Mouse (Mus musculus): Measurements from ENCODE around the gene Herc1. TPM values are rescaled to one million over a fixed set of nuclear protein-coding genes. Genes with fewer than 3 reads are reported as not detected.
A peak's percentile ranks its signal among the peaks of the same experiment; 100 is the strongest.

Herc1 gene
- polyA plus RNA-seq, 1 experiment from 2014 or later = 21.0 TPM

- no peaks in the 10 kb centered on the region for H3K27me3 ChIP-seq
- ATAC-seq (replicated peaks; ENCODE audit: low FRiP score) = no peak
- H3K9me3 ChIP-seq (replicated peaks) = no peaks in the 10 kb centered on the region
- no peak overlapping the region for H3K9ac ChIP-seq
- H3K27ac ChIP-seq = no peak overlapping the region
- H3K4me2 ChIP-seq = no peak overlapping the region
- H3K4me3 ChIP-seq (replicated peaks) = no peak overlapping the region
- peaks cover 71% of the 10 kb centered on the region for H3K36me3 ChIP-seq
- peaks cover 13% of the 10 kb centered on the region for H3K4me1 ChIP-seq
Measured at GRCm38 (mm10) chr9:66506424-66506823, 156.2 kb downstream of the Herc1 start.

- ATAC-seq (replicated peaks; ENCODE audit: low FRiP score) = no peak
- Histone ChIP-seq H3K27ac (no peak overlapping the region), H3K4me3 (replicated peaks) (no peak overlapping the region), H3K9me3 (replicated peaks) (no peaks in the 10 kb centered on the region), H3K27me3 (no peaks in the 10 kb centered on the region), H3K4me2 (no peak overlapping the region), H3K9ac (no peak overlapping the region), H3K4me1 (peaks cover 16% of the 10 kb centered on the region), H3K36me3 (peaks cover 58% of the 10 kb centered on the region)
- 79% methylated on average over 3 of the region's 3 CpGs for WGBS
Measured at GRCm38 (mm10) chr9:66507684-66508083, 157.4 kb downstream of the Herc1 start.

- Histone ChIP-seq H3K9me3 (replicated peaks) (no peaks in the 10 kb centered on the region), H3K4me2 (no peak overlapping the region), H3K36me3 (peaks cover 57% of the 10 kb centered on the region), H3K27me3 (no peaks in the 10 kb centered on the region), H3K4me3 (replicated peaks) (no peak overlapping the region), H3K27ac (no peak overlapping the region), H3K4me1 (peaks cover 28% of the 10 kb centered on the region), H3K9ac (no peak overlapping the region)
- ATAC-seq (replicated peaks; ENCODE audit: low FRiP score) = no peak
- WGBS = 81% methylated on average over 4 of the region's 4 CpGs
Measured at GRCm38 (mm10) chr9:66508890-66509399, 158.7 kb downstream of the Herc1 start.

GRCm38 (mm10) chr9:66510351-66510841 is 160.1 kb downstream of the Herc1 start:
- H3K4me1 ChIP-seq = peaks cover 33% of the 10 kb centered on the region
- H3K27ac ChIP-seq = peak overlapping the region; percentile 100; the same call in 1 of the 2 replicates
- H3K36me3 ChIP-seq = peaks cover 48% of the 10 kb centered on the region
- ATAC-seq (replicated peaks; ENCODE audit: low FRiP score) = no peak
- H3K9me3 ChIP-seq (replicated peaks) = no peaks in the 10 kb centered on the region
- peak overlapping the region; percentile 96; the same call in 1 of the 2 replicates for H3K4me2 ChIP-seq
- H3K9ac ChIP-seq = 0 out of 2 replicates have a peak overlapping the region, but pooled peaks have one; percentile 68
- H3K27me3 ChIP-seq = no peaks in the 10 kb centered on the region
- peak overlapping the region; percentile 72 for H3K4me3 ChIP-seq (replicated peaks)
- WGBS = 77% methylated on average over 7 of the region's 7 CpGs

GRCm38 (mm10) chr9:66510944-66511343 is 160.7 kb downstream of the Herc1 start:
- H3K27me3 ChIP-seq = no peaks in the 10 kb centered on the region

GRCm38 (mm10) chr9:66511580-66512350 is 161.5 kb downstream of the Herc1 start:
- ATAC-seq (replicated peaks; ENCODE audit: low FRiP score) = peak; percentile 88
- peak overlapping the region; percentile 72 for H3K4me3 ChIP-seq (replicated peaks)
- peak overlapping the region; percentile 96 for H3K4me2 ChIP-seq
- H3K27ac ChIP-seq = peak overlapping the region; percentile 100
- WGBS = under 1% methylated on average over 78 of the region's 78 CpGs
- H3K4me1 ChIP-seq = peaks cover 31% of the 10 kb centered on the region
- no peaks in the 10 kb centered on the region for H3K27me3 ChIP-seq
- H3K9ac ChIP-seq = peak overlapping the region; percentile 68
- H3K36me3 ChIP-seq = peaks cover 51% of the 10 kb centered on the region
- H3K9me3 ChIP-seq (replicated peaks) = no peaks in the 10 kb centered on the region

More at GRCm38 (mm10) chr9:66510944-66511343, 160.7 kb downstream of the Herc1 start:
- H3K9me3 ChIP-seq (replicated peaks) = no peaks in the 10 kb centered on the region
- peaks cover 48% of the 10 kb centered on the region for H3K36me3 ChIP-seq
- H3K27ac ChIP-seq = peak overlapping the region; percentile 100
- WGBS = 0% methylated on average over 2 of the region's 2 CpGs
- no peak for ATAC-seq (replicated peaks; ENCODE audit: low FRiP score)
- peak overlapping the region; percentile 96 for H3K4me2 ChIP-seq
- peak overlapping the region; percentile 72 for H3K4me3 ChIP-seq (replicated peaks)
- H3K4me1 ChIP-seq = peaks cover 31% of the 10 kb centered on the region
- H3K9ac ChIP-seq = peak overlapping the region; percentile 68

GRCm38 (mm10) chr9:66512351-66512671 is 162.1 kb downstream of the Herc1 start:
- peak; percentile 87 for ATAC-seq (replicated peaks; ENCODE audit: low FRiP score)
- Histone ChIP-seq H3K27ac (peak overlapping the region; percentile 100), H3K4me1 (peaks cover 31% of the 10 kb centered on the region), H3K36me3 (peaks cover 51% of the 10 kb centered on the region), H3K4me2 (peak overlapping the region; percentile 96), H3K4me3 (replicated peaks) (peak overlapping the region; percentile 72), H3K9me3 (replicated peaks) (no peaks in the 10 kb centered on the region), H3K9ac (peak overlapping the region; percentile 68), H3K27me3 (no peaks in the 10 kb centered on the region)
- WGBS = under 1% methylated on average over 8 of the region's 8 CpGs

- Histone ChIP-seq H3K4me1 (peaks cover 31% of the 10 kb centered on the region), H3K9ac (no peak overlapping the region), H3K4me3 (replicated peaks) (peak overlapping the region; percentile 72; the same call in 1 of the 2 replicates), H3K27ac (peak overlapping the region; percentile 100), H3K27me3 (no peaks in the 10 kb centered on the region), H3K36me3 (peaks cover 51% of the 10 kb centered on the region), H3K9me3 (replicated peaks) (no peaks in the 10 kb centered on the region), H3K4me2 (peak overlapping the region; percentile 96; the same call in 1 of the 2 replicates)
- no peak for ATAC-seq (replicated peaks; ENCODE audit: low FRiP score)
Measured at GRCm38 (mm10) chr9:66513150-66513549, 162.9 kb downstream of the Herc1 start.

GRCm38 (mm10) chr9:66513661-66514255 is 163.5 kb downstream of the Herc1 start:
- no peak overlapping the region for H3K9ac ChIP-seq

GRCm38 (mm10) chr9:66514256-66514770 is 164.1 kb downstream of the Herc1 start, which contains the start of gene Fbxl22:
Fbxl22 (minus strand) TSS chr9:66514593.
- H3K27me3 ChIP-seq = no peaks in the 10 kb centered on the region

More at GRCm38 (mm10) chr9:66513661-66514255, 163.5 kb downstream of the Herc1 start:
- Histone ChIP-seq H3K4me3 (replicated peaks) (no peak overlapping the region), H3K4me2 (no peak overlapping the region), H3K36me3 (peaks cover 51% of the 10 kb centered on the region), H3K4me1 (peaks cover 31% of the 10 kb centered on the region), H3K27ac (peak overlapping the region; percentile 100), H3K27me3 (no peaks in the 10 kb centered on the region), H3K9me3 (replicated peaks) (no peaks in the 10 kb centered on the region)
- no peak for ATAC-seq (replicated peaks; ENCODE audit: low FRiP score)
- 78% methylated on average over 4 of the region's 4 CpGs for WGBS

GRCm38 (mm10) chr9:66515115-66515514 is 164.9 kb downstream of the Herc1 start:
- Histone ChIP-seq H3K4me2 (no peak overlapping the region), H3K36me3 (peaks cover 54% of the 10 kb centered on the region), H3K9ac (no peak overlapping the region), H3K27ac (0 out of 2 replicates have a peak overlapping the region, but pooled peaks have one; percentile 100), H3K4me3 (replicated peaks) (no peak overlapping the region), H3K9me3 (replicated peaks) (no peaks in the 10 kb centered on the region), H3K4me1 (peaks cover 31% of the 10 kb centered on the region), H3K27me3 (no peaks in the 10 kb centered on the region)
- 74% methylated on average over 2 of the region's 2 CpGs for WGBS
- no peak for ATAC-seq (replicated peaks; ENCODE audit: low FRiP score)

More at GRCm38 (mm10) chr9:66514256-66514770, 164.1 kb downstream of the Herc1 start, which contains the start of gene Fbxl22:
- H3K9ac ChIP-seq = no peak within 1 kb of the TSS
- 63% methylated on average over 17 of the region's 17 CpGs for WGBS
- ATAC-seq (replicated peaks; ENCODE audit: low FRiP score) = no peak
- peak within 1 kb of the TSS; percentile 100 for H3K27ac ChIP-seq
- peaks cover 31% of the 10 kb centered on the region for H3K4me1 ChIP-seq
- peaks cover 51% of the 10 kb centered on the region for H3K36me3 ChIP-seq
- H3K4me2 ChIP-seq = no peak within 1 kb of the TSS
- no peak within 1 kb of the TSS for H3K4me3 ChIP-seq (replicated peaks)
- H3K9me3 ChIP-seq (replicated peaks) = no peaks in the 10 kb centered on the region

All from kidney, embryonic 15.5 days (tissue).